Mouse (Mus musculus) heart, embryonic 13.5 days (tissue): ENCODE measurements around the gene Hs3st3a1. TPM values are rescaled to one million over a fixed set of nuclear protein-coding genes. Genes with fewer than 3 reads are reported as not detected.

ENCODE experiments used
- ATAC-seq: fragments of 200-750 bp; cut with Nextera tagmentation; 2 replicates; pipeline ENCODE4 v1.8.0; 2017; ENCODE audit warnings: moderate TSS enrichment; ENCODE audit not compliant: insufficient number of reproducible peaks, low FRiP score, low TSS enrichment; ENCODE audit errors: extremely low read depth
- H3K27ac ChIP-seq: fragments of 300-500 bp; sonication (generic); replicated peaks from 2 replicates; pipeline ENCODE4 v1.5.1; 2015; ENCODE audit warnings: moderate library complexity, mild to moderate bottlenecking, inconsistent platforms
- H3K27me3 ChIP-seq: fragments of 300-500 bp; sonication (generic); replicated peaks from 2 replicates; pipeline ENCODE4 v1.6.1; 2015; ENCODE audit warnings: mild to moderate bottlenecking, inconsistent platforms
- H3K36me3 ChIP-seq: fragments of 300-500 bp; sonication (generic); 2 replicates; pipeline ENCODE4 v1.6.1; 2015; ENCODE audit warnings: mild to moderate bottlenecking, inconsistent platforms
- H3K4me1 ChIP-seq: fragments of 300-500 bp; sonication (generic); 2 replicates; pipeline ENCODE4 v1.6.1; 2015; ENCODE audit warnings: inconsistent platforms
- H3K4me2 ChIP-seq: fragments of 300-500 bp; sonication (generic); 2 replicates; pipeline ENCODE4 v1.6.1; 2015; ENCODE audit warnings: inconsistent platforms, mild to moderate bottlenecking, moderate library complexity
- H3K4me3 ChIP-seq: fragments of 300-500 bp; sonication (generic); 2 replicates; pipeline ENCODE4 v1.5.1; 2015; ENCODE audit warnings: moderate library complexity, mild to moderate bottlenecking, inconsistent platforms
- H3K9ac ChIP-seq: fragments of 300-500 bp; sonication (generic); 2 replicates; pipeline ENCODE4 v1.6.1; 2015; ENCODE audit warnings: inconsistent platforms, mild to moderate bottlenecking, moderate library complexity
- H3K9me3 ChIP-seq: fragments of 300-500 bp; sonication (generic); 2 replicates; pipeline ENCODE4 v1.6.1; 2016; ENCODE audit warnings: inconsistent platforms
- WGBS: fragments of 180-500 bp; shearing (Covaris S2); methylation state at CpG from one replicate; pipeline ENCODE4 v1.1.7; 2015; ENCODE audit warnings: mixed read lengths; 5-methylcytosine and 5-hydroxymethylcytosine counted together
- polyA plus RNA-seq: library from polyadenylated mRNA; unstranded; fragments of >200 nt; fragmentation: Nextera tagmentation; extraction: Ambion mirVana; gene quantifications from 2 replicates; pipeline ENCODE4 v1.2.1, GENCODE M21; 2015

Hs3st3a1 gene
- polyA plus RNA-seq: 0.25 and 0.35 TPM in 2 replicates

GRCm38 (mm10) chr11:64434611-64435545 is at the start of gene Hs3st3a1:
Hs3st3a1 (plus strand) TSS chr11:64435332.
- Histone ChIP-seq H3K4me2 (peak within 1 kb of the TSS; percentile 99), H3K27me3 (peaks cover 65% of the 10 kb centered on the region), H3K9ac (peak within 1 kb of the TSS; percentile 85), H3K36me3 (no peaks in the 10 kb centered on the region), H3K9me3 (no peaks in the 10 kb centered on the region), H3K4me1 (peaks cover 17% of the 10 kb centered on the region), H3K4me3 (peak within 1 kb of the TSS; percentile 68), H3K27ac (peak within 1 kb of the TSS; percentile 54)
- ATAC-seq: peak; percentile 70
- under 1% methylated on average over 35 of the region's 36 CpGs for WGBS

- Histone ChIP-seq H3K27me3 (no peaks in the 10 kb centered on the region), H3K4me3 (no peak overlapping the region), H3K9me3 (no peaks in the 10 kb centered on the region), H3K9ac (no peak overlapping the region), H3K36me3 (no peaks in the 10 kb centered on the region), H3K27ac (no peak overlapping the region), H3K4me2 (no peak overlapping the region), H3K4me1 (peaks cover 3% of the 10 kb centered on the region; the same call in 1 of the 2 replicates)
- 81% methylated on average over 4 of the region's 4 CpGs for WGBS
- no peak for ATAC-seq
Observed at GRCm38 (mm10) chr11:64386333-64386732, 48.8 kb upstream of the Hs3st3a1 start.

- Histone ChIP-seq H3K9ac (peak overlapping the region; percentile 20; the same call in 1 of the 2 replicates), H3K4me1 (peaks cover 16% of the 10 kb centered on the region), H3K27me3 (peaks cover 19% of the 10 kb centered on the region; the same call in 1 of the 2 replicates), H3K27ac (no peak overlapping the region), H3K4me3 (peak overlapping the region; percentile 27), H3K9me3 (no peaks in the 10 kb centered on the region), H3K4me2 (peak overlapping the region; percentile 58), H3K36me3 (no peaks in the 10 kb centered on the region)
- WGBS: 10% methylated on average over 7 of the region's 7 CpGs
- no peak for ATAC-seq
Observed at GRCm38 (mm10) chr11:64396331-64396881, 38.7 kb upstream of the Hs3st3a1 start.

- H3K27me3 ChIP-seq: peaks cover 19% of the 10 kb centered on the region; the same call in 1 of the 2 replicates
- H3K9me3 ChIP-seq: no peaks in the 10 kb centered on the region
- H3K4me1 ChIP-seq: peaks cover 16% of the 10 kb centered on the region
- no peak overlapping the region for H3K4me3 ChIP-seq
- 33% methylated on average over 6 of the region's 6 CpGs for WGBS
- no peak for ATAC-seq
- no peak overlapping the region for H3K27ac ChIP-seq
- no peaks in the 10 kb centered on the region for H3K36me3 ChIP-seq
- H3K9ac ChIP-seq: no peak overlapping the region
- no peak overlapping the region for H3K4me2 ChIP-seq
Observed at GRCm38 (mm10) chr11:64396949-64397348, 38.2 kb upstream of the Hs3st3a1 start.

GRCm38 (mm10) chr11:64397612-64398011 is 37.5 kb upstream of the Hs3st3a1 start:
- H3K4me1 ChIP-seq: peaks cover 16% of the 10 kb centered on the region
- H3K27me3 ChIP-seq: peaks cover 19% of the 10 kb centered on the region; the same call in 1 of the 2 replicates
- H3K36me3 ChIP-seq: no peaks in the 10 kb centered on the region
- H3K9ac ChIP-seq: no peak overlapping the region
- no peak overlapping the region for H3K4me3 ChIP-seq
- H3K4me2 ChIP-seq: no peak overlapping the region
- WGBS: 55% methylated on average over 3 of the region's 3 CpGs
- H3K9me3 ChIP-seq: no peaks in the 10 kb centered on the region
- ATAC-seq: no peak
- no peak overlapping the region for H3K27ac ChIP-seq

GRCm38 (mm10) chr11:64400534-64401093 is 34.5 kb upstream of the Hs3st3a1 start:
- no peaks in the 10 kb centered on the region for H3K36me3 ChIP-seq
- 67% methylated on average over 6 of the region's 6 CpGs for WGBS

GRCm38 (mm10) chr11:64418969-64419368 is 16.2 kb upstream of the Hs3st3a1 start:
- no peak for ATAC-seq
- H3K9ac ChIP-seq: no peak overlapping the region
- H3K27ac ChIP-seq: no peak overlapping the region
- 56% methylated on average over 1 of the region's 1 CpGs for WGBS
- no peaks in the 10 kb centered on the region for H3K4me1 ChIP-seq
- no peak overlapping the region for H3K4me2 ChIP-seq
- H3K36me3 ChIP-seq: no peaks in the 10 kb centered on the region
- no peaks in the 10 kb centered on the region for H3K27me3 ChIP-seq
- peaks cover 8% of the 10 kb centered on the region for H3K9me3 ChIP-seq
- no peak overlapping the region for H3K4me3 ChIP-seq

More at GRCm38 (mm10) chr11:64400534-64401093, 34.5 kb upstream of the Hs3st3a1 start:
- Histone ChIP-seq H3K4me1 (peaks cover 15% of the 10 kb centered on the region), H3K4me3 (no peak overlapping the region), H3K9ac (no peak overlapping the region), H3K9me3 (no peaks in the 10 kb centered on the region), H3K27ac (no peak overlapping the region), H3K27me3 (peaks cover 19% of the 10 kb centered on the region; the same call in 1 of the 2 replicates), H3K4me2 (no peak overlapping the region)
- no peak for ATAC-seq

GRCm38 (mm10) chr11:64435546-64436411 is 647 bp downstream of the Hs3st3a1 start:
- H3K4me2 ChIP-seq: peak overlapping the region; percentile 99
- WGBS: under 1% methylated on average over 81 of the region's 81 CpGs
- peak; percentile 25; the same call in 1 of the 2 replicates for ATAC-seq
- peak overlapping the region; percentile 68 for H3K4me3 ChIP-seq
- peaks cover 17% of the 10 kb centered on the region for H3K4me1 ChIP-seq
- H3K27me3 ChIP-seq: peaks cover 74% of the 10 kb centered on the region
- peak overlapping the region; percentile 54 for H3K27ac ChIP-seq
- H3K36me3 ChIP-seq: no peaks in the 10 kb centered on the region
- no peaks in the 10 kb centered on the region for H3K9me3 ChIP-seq
- peak overlapping the region; percentile 85 for H3K9ac ChIP-seq

GRCm38 (mm10) chr11:64436412-64436727 is 1.2 kb downstream of the Hs3st3a1 start, which contains the start of gene F930015N05Rik:
F930015N05Rik (minus strand) TSS chr11:64436653.
- Histone ChIP-seq H3K27ac (peak within 1 kb of the TSS; percentile 54), H3K4me1 (peaks cover 17% of the 10 kb centered on the region), H3K4me2 (peak within 1 kb of the TSS; percentile 99), H3K4me3 (peak within 1 kb of the TSS; percentile 68), H3K9ac (peak within 1 kb of the TSS; percentile 85), H3K27me3 (peaks cover 73% of the 10 kb centered on the region), H3K36me3 (no peaks in the 10 kb centered on the region), H3K9me3 (no peaks in the 10 kb centered on the region)
- ATAC-seq: no peak
- WGBS: under 1% methylated on average over 24 of the region's 24 CpGs

- Histone ChIP-seq H3K27ac (no peak overlapping the region), H3K4me1 (peaks cover 18% of the 10 kb centered on the region), H3K4me3 (peak overlapping the region; percentile 68), H3K9me3 (no peaks in the 10 kb centered on the region), H3K9ac (peak overlapping the region; percentile 85), H3K4me2 (peak overlapping the region; percentile 99), H3K27me3 (peaks cover 68% of the 10 kb centered on the region), H3K36me3 (no peaks in the 10 kb centered on the region)
- WGBS: 28% methylated on average over 5 of the region's 5 CpGs
- no peak for ATAC-seq
Observed at GRCm38 (mm10) chr11:64436791-64437298, 1.7 kb downstream of the Hs3st3a1 start.
